Mouse (Mus musculus) ES-Bruce4 (cell line): ENCODE data around the gene Zfp184. TPM values are rescaled to one million over a fixed set of nuclear protein-coding genes. Genes with fewer than 3 reads are reported as not detected.

Experiments
- H3K27ac ChIP-seq: 2 replicates; pipeline ENCODE4 v1.5.1; 2012; ENCODE audit warnings: low read length, inconsistent platforms; ENCODE audit not compliant: insufficient read depth
- H3K27me3 ChIP-seq: 2 replicates; pipeline ENCODE4 v1.6.1; 2012; ENCODE audit warnings: mild to moderate bottlenecking, low read length, inconsistent platforms; ENCODE audit not compliant: control insufficient read depth, poor library complexity, insufficient read depth, severe bottlenecking
- H3K36me3 ChIP-seq: 2 replicates; pipeline ENCODE4 v1.6.1; 2012; ENCODE audit warnings: inconsistent platforms, mild to moderate bottlenecking, low read length, moderate library complexity; ENCODE audit not compliant: control insufficient read depth, poor library complexity, insufficient read depth, severe bottlenecking
- H3K4me1 ChIP-seq: one replicate; pipeline ENCODE4 v1.8.1; 2011; ENCODE audit warnings: low read length; ENCODE audit not compliant: control insufficient read depth, insufficient read depth
- H3K4me3 ChIP-seq: 2 replicates; pipeline ENCODE4 v1.5.1; 2011; ENCODE audit warnings: low read depth, mild to moderate bottlenecking, low read length
- H3K9ac ChIP-seq: 2 replicates; pipeline ENCODE4 v1.6.1; 2012; ENCODE audit warnings: low read depth, mild to moderate bottlenecking, inconsistent platforms; ENCODE audit not compliant: poor library complexity, severe bottlenecking
- H3K9me3 ChIP-seq: replicated peaks from 2 replicates; pipeline ENCODE4 v1.6.1; 2012; ENCODE audit warnings: mild to moderate bottlenecking, low read length, inconsistent platforms; ENCODE audit not compliant: control insufficient read depth, poor library complexity, insufficient read depth, severe bottlenecking
- CTCF ChIP-seq: IDR thresholded peaks from one replicate; pipeline ENCODE4 v1.8.1; 2011; ENCODE audit warnings: low read depth, low read length
- EP300 ChIP-seq: IDR thresholded peaks from 2 replicates; pipeline ENCODE4 v1.6.1; 2011; ENCODE audit warnings: low read depth, low read length; ENCODE audit not compliant: insufficient read depth
- POLR2A ChIP-seq: IDR thresholded peaks from one replicate; pipeline ENCODE4 v1.8.1; 2011; ENCODE audit warnings: low read length; ENCODE audit not compliant: insufficient read depth
- polyA plus RNA-seq: library from polyadenylated mRNA; stranded (reverse); fragments of >200 nt; gene quantifications from 2 replicates; pipeline ENCODE4 v1.2.4, GENCODE M21; 2011; ENCODE audit warnings: low read depth; ENCODE audit not compliant: missing spikeins, insufficient read depth, insufficient read length

Gene Zfp184
- polyA plus RNA-seq, 1 experiment, result 11.5 TPM

GRCm38 (mm10) chr13:21930981-21931380 lies 13.9 kb upstream of the Zfp184 start:
- no peaks in the 10 kb centered on the region for H3K27me3 ChIP-seq
- peak overlapping the region; percentile 43; the same call in 1 of the 2 replicates for H3K4me3 ChIP-seq
- H3K4me1 ChIP-seq, result no peaks in the 10 kb centered on the region
- TF ChIP-seq CTCF, result no peak
- peak overlapping the region; percentile 57; the same call in 1 of the 2 replicates for H3K9ac ChIP-seq
- no peak overlapping the region for H3K27ac ChIP-seq
- H3K36me3 ChIP-seq, result no peaks in the 10 kb centered on the region
- H3K9me3 ChIP-seq, result no peaks in the 10 kb centered on the region

- H3K27ac ChIP-seq, result 0 out of 2 replicates have a peak overlapping the region, but pooled peaks have one; percentile 33
- TF ChIP-seq POLR2A (no peak), EP300 (no peak), CTCF (no peak)
- no peaks in the 10 kb centered on the region for H3K27me3 ChIP-seq
- peak overlapping the region; percentile 57; the same call in 1 of the 2 replicates for H3K9ac ChIP-seq
- no peaks in the 10 kb centered on the region for H3K9me3 ChIP-seq
- peak overlapping the region; percentile 43 for H3K4me3 ChIP-seq
- no peaks in the 10 kb centered on the region for H3K36me3 ChIP-seq
- H3K4me1 ChIP-seq, result no peaks in the 10 kb centered on the region
Measured at GRCm38 (mm10) chr13:21931740-21932139, 13.2 kb upstream of the Zfp184 start.

- Histone ChIP-seq H3K27me3 (no peaks in the 10 kb centered on the region), H3K27ac (peak overlapping the region; percentile 69), H3K9me3 (no peaks in the 10 kb centered on the region), H3K4me3 (peak overlapping the region; percentile 74), H3K9ac (peak overlapping the region; percentile 4), H3K36me3 (no peaks in the 10 kb centered on the region), H3K4me1 (no peaks in the 10 kb centered on the region)
- TF ChIP-seq EP300, result no peak
- TF ChIP-seq POLR2A, result no peak
- no peak for TF ChIP-seq CTCF
Measured at GRCm38 (mm10) chr13:21933626-21934548, 11.0 kb upstream of the Zfp184 start.

- Histone ChIP-seq H3K9ac (0 out of 2 replicates have a peak overlapping the region, but pooled peaks have one; percentile 4), H3K36me3 (no peaks in the 10 kb centered on the region), H3K9me3 (no peaks in the 10 kb centered on the region), H3K27me3 (no peaks in the 10 kb centered on the region), H3K4me1 (no peaks in the 10 kb centered on the region), H3K27ac (peak overlapping the region; percentile 71), H3K4me3 (peak overlapping the region; percentile 98; the same call in 1 of the 2 replicates)
- TF ChIP-seq EP300 (no peak), POLR2A (no peak), CTCF (no peak)
Measured at GRCm38 (mm10) chr13:21934982-21935791, 9.7 kb upstream of the Zfp184 start.

DNA sequence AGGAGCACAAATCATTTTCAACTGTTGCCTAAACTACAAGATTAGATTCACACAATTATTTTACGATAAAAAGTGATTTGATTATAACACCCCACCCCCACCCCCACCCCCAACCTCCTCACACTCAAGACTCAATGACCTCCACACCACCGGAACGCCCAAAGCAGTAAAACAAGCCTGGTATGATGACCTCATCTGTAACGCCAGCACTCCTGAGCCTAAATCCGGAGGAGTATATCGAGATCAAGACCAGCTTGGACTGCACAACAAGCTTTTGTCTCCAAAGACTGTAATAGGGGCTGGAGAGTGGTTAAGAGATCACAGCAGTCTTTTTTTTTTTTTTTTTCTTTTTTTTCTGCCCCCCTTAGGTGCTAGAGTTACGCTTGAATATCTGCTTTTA lies 9.1 kb upstream of the Zfp184 start:
- no peak overlapping the region; the same call in 1 of the 2 replicates for H3K27ac ChIP-seq
- H3K4me3 ChIP-seq, result peak overlapping the region; percentile 98
- TF ChIP-seq POLR2A (no peak), EP300 (no peak), CTCF (no peak)
- no peaks in the 10 kb centered on the region for H3K36me3 ChIP-seq
- peak overlapping the region; percentile 78 for H3K9ac ChIP-seq
- no peaks in the 10 kb centered on the region for H3K4me1 ChIP-seq
- no peaks in the 10 kb centered on the region for H3K27me3 ChIP-seq
- H3K9me3 ChIP-seq, result no peaks in the 10 kb centered on the region

- TF ChIP-seq POLR2A (no peak), EP300 (0 out of 2 replicates have a peak, but pooled peaks have one; percentile 8), CTCF (no peak)
- H3K4me3 ChIP-seq, result peak overlapping the region; percentile 71
- no peaks in the 10 kb centered on the region for H3K27me3 ChIP-seq
- peak overlapping the region; percentile 82 for H3K27ac ChIP-seq
- H3K9me3 ChIP-seq, result no peaks in the 10 kb centered on the region
- H3K9ac ChIP-seq, result peak overlapping the region; percentile 78
- H3K4me1 ChIP-seq, result no peaks in the 10 kb centered on the region
- no peaks in the 10 kb centered on the region for H3K36me3 ChIP-seq
Measured at GRCm38 (mm10) chr13:21936968-21937367, 7.9 kb upstream of the Zfp184 start.
